Comparison of ENCODE assay signal across 10 mouse cellular contexts in genomic region chrX:6448001-6448400, GRCm38 (mm10). TPM values are rescaled to one million over a fixed set of nuclear protein-coding genes. Genes with fewer than 3 reads are reported as not detected.
DNase-seq lines count a peak whose midpoint lies in the region; ATAC-seq lines count a peak whose summit lies in the region.
"Had no signal": no experiment of that assay in that cellular context is flagged by ENCODE, and none has a peak within 500 bp of the region (broad histone marks: within the 10 kb centered on the region; RNA-seq: fewer than 3 reads in every experiment).

No protein-coding gene starts in this region.

- H3K36me3 ChIP-seq in heart, embryonic 12.5 days, result no peaks in the 10 kb centered on the region
- H3K36me3 ChIP-seq in hindbrain, embryonic 10.5 days, result no peaks in the 10 kb centered on the region
- H3K36me3 ChIP-seq: intestine, embryonic 15.5 days had no signal

- no peak overlapping the region for H3K4me3 ChIP-seq in heart, embryonic 12.5 days
- no peak overlapping the region for H3K4me3 ChIP-seq in hindbrain, embryonic 10.5 days
- H3K4me3 ChIP-seq: intestine, embryonic 15.5 days had no signal

- H3K27ac ChIP-seq in heart, embryonic 12.5 days (ENCODE audit: poor library complexity, severe bottlenecking), result no peak overlapping the region
- no peak overlapping the region for H3K27ac ChIP-seq in hindbrain, embryonic 10.5 days
- H3K27ac ChIP-seq: intestine, embryonic 15.5 days had no signal

- H3K4me2 ChIP-seq in heart, embryonic 12.5 days, result no peak overlapping the region
- H3K4me2 ChIP-seq: intestine, embryonic 15.5 days had no signal

- no peaks in the 10 kb centered on the region for H3K27me3 ChIP-seq in heart, embryonic 12.5 days (replicated peaks)
- H3K27me3 ChIP-seq in hindbrain, embryonic 10.5 days (ENCODE audit: insufficient read depth, poor library complexity, severe bottlenecking), result no peaks in the 10 kb centered on the region
- H3K27me3 ChIP-seq: intestine, embryonic 15.5 days had no signal

- 72% methylated on average over 4 of the region's 4 CpGs for WGBS in heart, embryonic 12.5 days
- WGBS in hindbrain, embryonic 10.5 days, result 80% methylated on average over 4 of the region's 4 CpGs

- intact Hi-C loops in gastrocnemius, postnatal 14 days (cut with DNase I; ENCODE audit: low total_unique reads), result no loop called here

- no peak overlapping the region for H3K9ac ChIP-seq in heart, embryonic 12.5 days
- H3K9ac ChIP-seq: intestine, embryonic 15.5 days had no signal

- DNase-seq in heart, adult 9 months (ENCODE audit: low spot score in 2 of 2), result peak; percentile 1
- peak; percentile 42 for DNase-seq in adipocyte (ENCODE audit: low spot score)
- peak; percentile 75 for DNase-seq in fibroblast of lung, adult 2 months (ENCODE audit: low read depth)
- peak; percentile 9 to 22 for DNase-seq in layer of hippocampus, postnatal 36 days
- DNase-seq in gastrocnemius, postnatal 14 days, result no peak
- no peak for DNase-seq in hindbrain, embryonic 10.5 days (ENCODE audit: low spot score)

- ATAC-seq in heart, embryonic 12.5 days (ENCODE audit: insufficient number of reproducible peaks, low FRiP score), result no peak
- no peak for ATAC-seq in megakaryocyte progenitor cell, adult 5-6 weeks (replicated peaks; ENCODE audit: poor library complexity)
- ATAC-seq: forebrain, embryonic 14.5 days; intestine, embryonic 15.5 days had no signal

- no peaks in the 10 kb centered on the region for H3K9me3 ChIP-seq in heart, embryonic 12.5 days (replicated peaks)
- H3K9me3 ChIP-seq in hindbrain, embryonic 10.5 days, result no peaks in the 10 kb centered on the region
- H3K9me3 ChIP-seq: intestine, embryonic 15.5 days had no signal

- 0 out of 2 replicates have a peak, but pooled peaks cover 2% of the 10 kb centered on the region for H3K4me1 ChIP-seq in heart, embryonic 12.5 days (replicated peaks)
- H3K4me1 ChIP-seq in hindbrain, embryonic 10.5 days (replicated peaks), result no peaks in the 10 kb centered on the region
- H3K4me1 ChIP-seq: intestine, embryonic 15.5 days had no signal

RNA-seq across cellular contexts. Expression of gene Shroom4, which starts 48.3 kb away (rescaled TPM):
- 6.0 and 6.7 TPM in 2 replicates for polyA plus RNA-seq in heart, embryonic 12.5 days (2016; fragmentation: Nextera tagmentation; extraction: Ambion mirVana)
- total RNA-seq in layer of hippocampus, postnatal 36 days (2021), result 1 to 10 TPM; 5.6 to 5.7 TPM
- total RNA-seq in gastrocnemius, postnatal 14 days (2021), result 1 to 10 TPM; 5.2 to 7.8 TPM
- total RNA-seq in megakaryocyte progenitor cell, adult 5-6 weeks (2015), result 0.07 and 0.15 TPM in 2 replicates
- 0.12 and 0.24 TPM in 2 replicates for total RNA-seq in megakaryocyte progenitor cell, adult 5-6 weeks (2017)
- 4.1 and 5.1 TPM in 2 replicates for polyA plus RNA-seq in hindbrain, embryonic 10.5 days (2016; fragmentation: Nextera tagmentation; extraction: Ambion mirVana)

Comparison
In these comparisons a context has a peak if more than half of its experiments do, and no peak if none do; other contexts are left out.
1. DNase-seq: peak in heart, adult 9 months (2 of 2), adipocyte (single experiment), fibroblast of lung, adult 2 months (single experiment) and layer of hippocampus, postnatal 36 days (2 of 2); none in gastrocnemius, postnatal 14 days (single experiment) and hindbrain, embryonic 10.5 days (single experiment).
2. RNA of gene Shroom4, which starts 48.3 kb away (total RNA-seq): 5.2 to 7.8 TPM in gastrocnemius, postnatal 14 days and 5.6 to 5.7 TPM in layer of hippocampus, postnatal 36 days; 0.07 to 0.24 TPM in megakaryocyte progenitor cell, adult 5-6 weeks; every median in the first group is over 4 times any median in the second.